Mouse (Mus musculus) cortical plate, adult 2 months (tissue): ENCODE measurements around the gene Pex26.

Experiments used
- CTCF ChIP-seq: fragments of 200-500 bp; IDR thresholded peaks from 2 replicates; pipeline ENCODE4 v1.5.1; 2011; ENCODE audit warnings: mild to moderate bottlenecking, control low read depth, low read length; ENCODE audit not compliant: insufficient read depth; ENCODE audit errors: extremely low read depth
- POLR2A ChIP-seq: fragments of 200-500 bp; IDR thresholded peaks from 2 replicates; pipeline ENCODE4 v1.6.1; 2011; ENCODE audit warnings: mild to moderate bottlenecking, low read length, control low read depth; ENCODE audit not compliant: insufficient read depth; ENCODE audit errors: extremely low read depth

GRCm38 (mm10) chr6:121210149-121210925 is 26.9 kb downstream of the Pex26 start, which contains the start of gene Tuba8:
- TF ChIP-seq POLR2A (no peak), CTCF (no peak)
